Mouse (Mus musculus): ENCODE data around the gene Zfp786. TPM values are rescaled to one million over a fixed set of nuclear protein-coding genes. Genes with fewer than 3 reads are reported as not detected.
A peak's percentile ranks its signal among the peaks of the same experiment; 100 is the strongest.

Gene Zfp786
- polyA plus RNA-seq, 1 experiment from 2014 or later: 4.1 TPM

- H3K4me2 ChIP-seq (replicated peaks): no peak overlapping the region
- H3K4me3 ChIP-seq (replicated peaks): no peak overlapping the region
- H3K9me3 ChIP-seq (replicated peaks): no peaks in the 10 kb centered on the region
- no peaks in the 10 kb centered on the region for H3K4me1 ChIP-seq
- WGBS: 93% methylated on average over 5 of the region's 5 CpGs
- no peaks in the 10 kb centered on the region for H3K27me3 ChIP-seq
- H3K27ac ChIP-seq (replicated peaks): no peak overlapping the region
- H3K9ac ChIP-seq: no peak overlapping the region
- peaks cover 46% of the 10 kb centered on the region for H3K36me3 ChIP-seq
- no peak for ATAC-seq (ENCODE audit: insufficient number of reproducible peaks, low FRiP score, low TSS enrichment, low read depth)
These were observed 9.4 kb downstream of the Zfp786 start for GRCm38 (mm10) chr6:47821236-47821635.

- Histone ChIP-seq H3K9ac (no peak overlapping the region), H3K36me3 (peaks cover 38% of the 10 kb centered on the region), H3K4me2 (replicated peaks) (no peak overlapping the region), H3K4me1 (no peaks in the 10 kb centered on the region), H3K27me3 (no peaks in the 10 kb centered on the region), H3K27ac (replicated peaks) (no peak overlapping the region), H3K9me3 (replicated peaks) (no peaks in the 10 kb centered on the region), H3K4me3 (replicated peaks) (no peak overlapping the region)
- 90% methylated on average over 23 of the region's 23 CpGs for WGBS
- ATAC-seq (ENCODE audit: insufficient number of reproducible peaks, low FRiP score, low TSS enrichment, low read depth): no peak
These were observed 10.9 kb downstream of the Zfp786 start for GRCm38 (mm10) chr6:47819626-47820325.

GRCm38 (mm10) chr6:47818721-47819120, 11.9 kb downstream of the Zfp786 start:
- 92% methylated on average over 8 of the region's 8 CpGs for WGBS
- Histone ChIP-seq H3K27me3 (no peaks in the 10 kb centered on the region), H3K36me3 (peaks cover 30% of the 10 kb centered on the region), H3K27ac (replicated peaks) (no peak overlapping the region), H3K9ac (no peak overlapping the region), H3K9me3 (replicated peaks) (no peaks in the 10 kb centered on the region), H3K4me3 (replicated peaks) (no peak overlapping the region), H3K4me1 (0 out of 2 replicates have a peak, but pooled peaks cover 4% of the 10 kb centered on the region), H3K4me2 (replicated peaks) (no peak overlapping the region)
- no peak for ATAC-seq (ENCODE audit: insufficient number of reproducible peaks, low FRiP score, low TSS enrichment, low read depth)

GRCm38 (mm10) chr6:47816151-47816550, 14.5 kb downstream of the Zfp786 start:
- WGBS: 91% methylated on average over 1 of the region's 1 CpGs
- H3K4me3 ChIP-seq (replicated peaks): no peak overlapping the region
- H3K9ac ChIP-seq: no peak overlapping the region
- peaks cover 20% of the 10 kb centered on the region for H3K36me3 ChIP-seq
- no peak for ATAC-seq (ENCODE audit: insufficient number of reproducible peaks, low FRiP score, low TSS enrichment, low read depth)
- H3K27me3 ChIP-seq: no peaks in the 10 kb centered on the region
- H3K27ac ChIP-seq (replicated peaks): no peak overlapping the region
- no peak overlapping the region for H3K4me2 ChIP-seq (replicated peaks)
- peaks cover 14% of the 10 kb centered on the region for H3K4me1 ChIP-seq
- H3K9me3 ChIP-seq (replicated peaks): no peaks in the 10 kb centered on the region

- H3K4me1 ChIP-seq: peaks cover 23% of the 10 kb centered on the region
- H3K9me3 ChIP-seq (replicated peaks): no peaks in the 10 kb centered on the region
- WGBS: under 1% methylated on average over 44 of the region's 44 CpGs
- peak within 1 kb of the TSS; percentile 97 for H3K27ac ChIP-seq (replicated peaks)
- peak within 1 kb of the TSS; percentile 65 for H3K4me2 ChIP-seq (replicated peaks)
- H3K36me3 ChIP-seq: no peaks in the 10 kb centered on the region
- H3K27me3 ChIP-seq: no peaks in the 10 kb centered on the region
- peak; percentile 99 for ATAC-seq (ENCODE audit: insufficient number of reproducible peaks, low FRiP score, low TSS enrichment, low read depth)
- peak within 1 kb of the TSS; percentile 51 for H3K9ac ChIP-seq
- H3K4me3 ChIP-seq (replicated peaks): peak within 1 kb of the TSS; percentile 80
These were observed 17.3 kb downstream of the Zfp786 start, which contains the start of gene Pdia4 for GRCm38 (mm10) chr6:47813257-47813878. TSS of gene Pdia4 (minus strand) at chr6:47813430.

- no peak for ATAC-seq (ENCODE audit: insufficient number of reproducible peaks, low FRiP score, low TSS enrichment, low read depth)
- Histone ChIP-seq H3K27ac (replicated peaks) (peak overlapping the region; percentile 97), H3K36me3 (no peaks in the 10 kb centered on the region), H3K27me3 (no peaks in the 10 kb centered on the region), H3K9me3 (replicated peaks) (no peaks in the 10 kb centered on the region), H3K9ac (peak overlapping the region; percentile 51), H3K4me3 (replicated peaks) (peak overlapping the region; percentile 80), H3K4me1 (peaks cover 23% of the 10 kb centered on the region), H3K4me2 (replicated peaks) (peak overlapping the region; percentile 65)
- under 1% methylated on average over 17 of the region's 17 CpGs for WGBS
These were observed 18.3 kb downstream of the Zfp786 start for GRCm38 (mm10) chr6:47812271-47812915.

GRCm38 (mm10) chr6:47811324-47811723, 19.3 kb downstream of the Zfp786 start:
- Histone ChIP-seq H3K4me1 (peaks cover 23% of the 10 kb centered on the region), H3K36me3 (peaks cover 7% of the 10 kb centered on the region), H3K9ac (no peak overlapping the region), H3K4me2 (replicated peaks) (peak overlapping the region; percentile 65), H3K4me3 (replicated peaks) (peak overlapping the region; percentile 80), H3K27me3 (no peaks in the 10 kb centered on the region), H3K27ac (replicated peaks) (no peak overlapping the region), H3K9me3 (replicated peaks) (no peaks in the 10 kb centered on the region)
- ATAC-seq (ENCODE audit: insufficient number of reproducible peaks, low FRiP score, low TSS enrichment, low read depth): no peak
- WGBS: 54% methylated on average over 5 of the region's 5 CpGs

GRCm38 (mm10) chr6:47810181-47810580, 20.5 kb downstream of the Zfp786 start:
- no peak overlapping the region; the same call in 1 of the 2 replicates for H3K9ac ChIP-seq
- 72% methylated on average over 2 of the region's 2 CpGs for WGBS
- H3K4me1 ChIP-seq: peaks cover 23% of the 10 kb centered on the region
- no peak overlapping the region; the same call in 1 of the 2 replicates for H3K27ac ChIP-seq (replicated peaks)
- ATAC-seq (ENCODE audit: insufficient number of reproducible peaks, low FRiP score, low TSS enrichment, low read depth): no peak
- no peak overlapping the region for H3K4me2 ChIP-seq (replicated peaks)
- peaks cover 18% of the 10 kb centered on the region for H3K36me3 ChIP-seq
- H3K9me3 ChIP-seq (replicated peaks): no peaks in the 10 kb centered on the region
- no peak overlapping the region for H3K4me3 ChIP-seq (replicated peaks)
- H3K27me3 ChIP-seq: no peaks in the 10 kb centered on the region

- no peak for ATAC-seq (ENCODE audit: insufficient number of reproducible peaks, low FRiP score, low TSS enrichment, low read depth)
- 73% methylated on average over 4 of the region's 4 CpGs for WGBS
- no peaks in the 10 kb centered on the region for H3K9me3 ChIP-seq (replicated peaks)
- no peak overlapping the region for H3K4me2 ChIP-seq (replicated peaks)
- peaks cover 20% of the 10 kb centered on the region for H3K4me1 ChIP-seq
- no peak overlapping the region for H3K4me3 ChIP-seq (replicated peaks)
- H3K36me3 ChIP-seq: peaks cover 30% of the 10 kb centered on the region
- H3K9ac ChIP-seq: no peak overlapping the region
- no peak overlapping the region for H3K27ac ChIP-seq (replicated peaks)
- H3K27me3 ChIP-seq: no peaks in the 10 kb centered on the region
These were observed 21.6 kb downstream of the Zfp786 start for GRCm38 (mm10) chr6:47809053-47809452.

GRCm38 (mm10) chr6:47808545-47808944, 22.1 kb downstream of the Zfp786 start:
- no peaks in the 10 kb centered on the region for H3K9me3 ChIP-seq (replicated peaks)
- no peak overlapping the region for H3K4me2 ChIP-seq (replicated peaks)
- 88% methylated on average over 5 of the region's 5 CpGs for WGBS
- H3K27me3 ChIP-seq: no peaks in the 10 kb centered on the region
- no peak overlapping the region for H3K4me3 ChIP-seq (replicated peaks)
- H3K27ac ChIP-seq (replicated peaks): no peak overlapping the region
- H3K36me3 ChIP-seq: peaks cover 35% of the 10 kb centered on the region
- ATAC-seq (ENCODE audit: insufficient number of reproducible peaks, low FRiP score, low TSS enrichment, low read depth): no peak
- peaks cover 19% of the 10 kb centered on the region for H3K4me1 ChIP-seq
- no peak overlapping the region for H3K9ac ChIP-seq

GRCm38 (mm10) chr6:47807419-47807818, 23.2 kb downstream of the Zfp786 start:
- peaks cover 46% of the 10 kb centered on the region for H3K36me3 ChIP-seq
- 90% methylated on average over 2 of the region's 2 CpGs for WGBS
- no peak overlapping the region for H3K4me2 ChIP-seq (replicated peaks)

More at GRCm38 (mm10) chr6:47807419-47807818, 23.2 kb downstream of the Zfp786 start:
- H3K4me1 ChIP-seq: peaks cover 19% of the 10 kb centered on the region
- H3K27ac ChIP-seq (replicated peaks): no peak overlapping the region
- no peak overlapping the region for H3K4me3 ChIP-seq (replicated peaks)
- no peak overlapping the region for H3K9ac ChIP-seq
- H3K27me3 ChIP-seq: no peaks in the 10 kb centered on the region
- ATAC-seq (ENCODE audit: insufficient number of reproducible peaks, low FRiP score, low TSS enrichment, low read depth): no peak
- H3K9me3 ChIP-seq (replicated peaks): no peaks in the 10 kb centered on the region
